Comparison of ENCODE assay signal across 12 mouse cellular contexts in genomic region chr11:100399320-100399719, GRCm38 (mm10). TPM values are rescaled to one million over a fixed set of nuclear protein-coding genes. Genes with fewer than 3 reads are reported as not detected.
DNase-seq lines count a peak whose midpoint lies in the region; ATAC-seq and TF ChIP-seq lines count a peak whose summit lies in the region.
"Had no signal": no experiment of that assay in that cellular context is flagged by ENCODE, and none has a peak within 500 bp of the region (broad histone marks: within the 10 kb centered on the region; RNA-seq: fewer than 3 reads in every experiment).

No protein-coding gene starts in this region.

- 60% methylated on average over 9 of the region's 9 CpGs for WGBS in heart, embryonic 15.5 days
- 63% methylated on average over 9 of the region's 9 CpGs for WGBS in stomach, embryonic 15.5 days
- WGBS in forebrain, postnatal 0 days, result 76% methylated on average over 9 of the region's 9 CpGs

- no peak for ATAC-seq in heart, embryonic 15.5 days (replicated peaks; ENCODE audit: insufficient number of reproducible peaks, insufficient read depth, low FRiP score, low read depth)
- ATAC-seq in stomach, embryonic 15.5 days (ENCODE audit: insufficient read depth, low FRiP score, low read depth), result no peak
- no peak for ATAC-seq in forebrain, postnatal 0 days
- ATAC-seq: inflammation-experienced regulatory T-cells, adult 6 months had no signal

- H3K9ac ChIP-seq in heart, embryonic 15.5 days, result no peak overlapping the region
- H3K9ac ChIP-seq in stomach, embryonic 15.5 days, result no peak overlapping the region
- no peak overlapping the region for H3K9ac ChIP-seq in forebrain, postnatal 0 days

- TF ChIP-seq CTCF in forebrain, postnatal 0 days (IDR thresholded peaks at IDR 0.05; ENCODE audit: low read depth), result no peak

- H3K36me3 ChIP-seq in heart, embryonic 15.5 days, result no peaks in the 10 kb centered on the region
- H3K36me3 ChIP-seq in stomach, embryonic 15.5 days, result no peaks in the 10 kb centered on the region
- no peaks in the 10 kb centered on the region for H3K36me3 ChIP-seq in forebrain, postnatal 0 days (ENCODE audit: insufficient read depth)
- H3K36me3 ChIP-seq: G1E had no signal

- H3K4me1 ChIP-seq in heart, embryonic 15.5 days (replicated peaks), result peaks cover 75% of the 10 kb centered on the region
- H3K4me1 ChIP-seq in stomach, embryonic 15.5 days, result peaks cover 67% of the 10 kb centered on the region
- peaks cover 18% of the 10 kb centered on the region for H3K4me1 ChIP-seq in forebrain, postnatal 0 days (ENCODE audit: insufficient read depth)

- no peak overlapping the region for H3K4me3 ChIP-seq in heart, embryonic 15.5 days
- no peak overlapping the region for H3K4me3 ChIP-seq in stomach, embryonic 15.5 days (replicated peaks)
- H3K4me3 ChIP-seq in forebrain, postnatal 0 days (ENCODE audit: low read depth, low read length), result no peak overlapping the region
- H3K4me3 ChIP-seq: left cerebral cortex, adult 2 months had no signal

- H3K9me3 ChIP-seq in heart, embryonic 15.5 days (replicated peaks), result no peaks in the 10 kb centered on the region
- no peaks in the 10 kb centered on the region for H3K9me3 ChIP-seq in stomach, embryonic 15.5 days
- H3K9me3 ChIP-seq in forebrain, postnatal 0 days (ENCODE audit: low read length), result no peaks in the 10 kb centered on the region
- H3K9me3 ChIP-seq: G1E had no signal

- no peak overlapping the region for H3K4me2 ChIP-seq in heart, embryonic 15.5 days
- no peak overlapping the region for H3K4me2 ChIP-seq in stomach, embryonic 15.5 days
- no peak overlapping the region for H3K4me2 ChIP-seq in forebrain, postnatal 0 days (ENCODE audit: low read depth)

- peak overlapping the region; percentile 18; the same call in 1 of the 2 replicates for H3K27ac ChIP-seq in heart, embryonic 15.5 days
- H3K27ac ChIP-seq in stomach, embryonic 15.5 days, result peak overlapping the region; percentile 40; the same call in 1 of the 2 replicates
- no peak overlapping the region for H3K27ac ChIP-seq in forebrain, postnatal 0 days (ENCODE audit: low read depth, low read length)
- H3K27ac ChIP-seq: left cerebral cortex, adult 2 months had no signal

- DNase-seq in heart, postnatal 4 days, result no peak
- peak; percentile 64 for DNase-seq in CD4-positive helper T cell, adult 2 months (ENCODE audit: low read depth, low spot score)
- DNase-seq in induced T-regulatory cell, adult 2 months (ENCODE audit: low read depth), result peak; percentile 34
- no peak for DNase-seq in cerebellum, adult 9-11 months
- DNase-seq in forebrain, postnatal 0 days, result no peak
- DNase-seq in neural tube, embryonic 10.5 days (ENCODE audit: extremely low spot score, low spot score), result no peak

- no peaks in the 10 kb centered on the region for H3K27me3 ChIP-seq in heart, embryonic 15.5 days
- no peaks in the 10 kb centered on the region for H3K27me3 ChIP-seq in stomach, embryonic 15.5 days (replicated peaks)
- no peaks in the 10 kb centered on the region for H3K27me3 ChIP-seq in forebrain, postnatal 0 days (ENCODE audit: insufficient read depth, low read length)

RNA-seq across cellular contexts. Expression of gene Jup, which starts 1.8 kb away (rescaled TPM):
- 117 and 140 TPM in 2 replicates for polyA plus RNA-seq in heart, embryonic 15.5 days (2015; fragmentation: Nextera tagmentation; extraction: Ambion mirVana)
- total RNA-seq in heart, postnatal 4 days (2021), result 100 to 1,000 TPM; 223 to 234 TPM
- 163 and 173 TPM in 2 replicates for polyA plus RNA-seq in stomach, embryonic 15.5 days (2015; fragmentation: Nextera tagmentation; extraction: Ambion mirVana)
- 76.6 and 106 TPM in 2 replicates for total RNA-seq in forebrain, postnatal 0 days (2014; rRNA removed)
- 59.4 and 67.0 TPM in 2 replicates for polyA plus RNA-seq in forebrain, postnatal 0 days (2015; fragmentation: Nextera tagmentation; extraction: Ambion mirVana)
- polyA plus RNA-seq: G1E had no signal

RNA-seq across cellular contexts. Expression of gene P3h4, which starts 15.3 kb away (rescaled TPM):
- polyA plus RNA-seq in heart, embryonic 15.5 days (2015; fragmentation: Nextera tagmentation; extraction: Ambion mirVana), result 48.3 and 63.1 TPM in 2 replicates
- 10 to 100 TPM; 28.0 to 30.0 TPM for total RNA-seq in heart, postnatal 4 days (2021)
- 57.6 and 61.7 TPM in 2 replicates for polyA plus RNA-seq in stomach, embryonic 15.5 days (2015; fragmentation: Nextera tagmentation; extraction: Ambion mirVana)
- 16.8 and 27.1 TPM in 2 replicates for total RNA-seq in forebrain, postnatal 0 days (2014; rRNA removed)
- polyA plus RNA-seq in forebrain, postnatal 0 days (2015; fragmentation: Nextera tagmentation; extraction: Ambion mirVana), result 17.9 and 19.8 TPM in 2 replicates
- total RNA-seq: G1E; neutrophil, adult 5-6 weeks had no signal
- polyA plus RNA-seq: G1E had no signal

RNA-seq across cellular contexts. Expression of gene Fkbp10, which starts 16.2 kb away (rescaled TPM):
- polyA plus RNA-seq in heart, embryonic 15.5 days (2015; fragmentation: Nextera tagmentation; extraction: Ambion mirVana), result 86.3 and 119 TPM in 2 replicates
- total RNA-seq in heart, postnatal 4 days (2021), result 10 to 100 TPM; 68.8 to 76.1 TPM
- 89.1 and 100 TPM in 2 replicates for polyA plus RNA-seq in stomach, embryonic 15.5 days (2015; fragmentation: Nextera tagmentation; extraction: Ambion mirVana)
- 18.1 and 34.6 TPM in 2 replicates for total RNA-seq in forebrain, postnatal 0 days (2014; rRNA removed)
- polyA plus RNA-seq in forebrain, postnatal 0 days (2015; fragmentation: Nextera tagmentation; extraction: Ambion mirVana), result 23.3 and 23.4 TPM in 2 replicates
- total RNA-seq: neutrophil, adult 5-6 weeks had no signal
- polyA plus RNA-seq: G1E had no signal

RNA-seq across cellular contexts. Expression of gene Nt5c3b, which starts 42.3 kb away (rescaled TPM):
- polyA plus RNA-seq in heart, embryonic 15.5 days (2015; fragmentation: Nextera tagmentation; extraction: Ambion mirVana), result 90.2 and 104 TPM in 2 replicates
- 10 to 100 TPM; 52.3 to 55.3 TPM for total RNA-seq in heart, postnatal 4 days (2021)
- polyA plus RNA-seq in stomach, embryonic 15.5 days (2015; fragmentation: Nextera tagmentation; extraction: Ambion mirVana), result 108 TPM in 2 replicates
- 63.0 and 80.5 TPM in 2 replicates for total RNA-seq in forebrain, postnatal 0 days (2014; rRNA removed)
- 113 and 118 TPM in 2 replicates for polyA plus RNA-seq in forebrain, postnatal 0 days (2015; fragmentation: Nextera tagmentation; extraction: Ambion mirVana)

RNA-seq across cellular contexts. Expression of gene Klhl10, which starts 42.4 kb away (rescaled TPM):
- polyA plus RNA-seq in heart, embryonic 15.5 days (2015; fragmentation: Nextera tagmentation; extraction: Ambion mirVana), result 0.33 and 0.42 TPM in 2 replicates
- total RNA-seq in heart, postnatal 4 days (2021), result under 1 TPM; 0.43 to 0.59 TPM
- polyA plus RNA-seq in stomach, embryonic 15.5 days (2015; fragmentation: Nextera tagmentation; extraction: Ambion mirVana), result 0.51 and 0.59 TPM in 2 replicates
- total RNA-seq in forebrain, postnatal 0 days (2014; rRNA removed), result 0.29 and 0.46 TPM in 2 replicates
- 0.53 and 0.65 TPM in 2 replicates for polyA plus RNA-seq in forebrain, postnatal 0 days (2015; fragmentation: Nextera tagmentation; extraction: Ambion mirVana)
- polyA plus RNA-seq: G1E had no signal

Comparison
In these comparisons a context has a peak if more than half of its experiments do, and no peak if none do; other contexts are left out.
1. DNase-seq: peak in CD4-positive helper T cell, adult 2 months (single experiment) and induced T-regulatory cell, adult 2 months (single experiment); none in heart, postnatal 4 days (single experiment), cerebellum, adult 9-11 months (single experiment), forebrain, postnatal 0 days (single experiment) and neural tube, embryonic 10.5 days (single experiment).